Mouse (Mus musculus): ENCODE results near the gene Stip1. TPM values are rescaled to one million over a fixed set of nuclear protein-coding genes. Genes with fewer than 3 reads are reported as not detected.

Gene Stip1
- total and polyA plus RNA-seq, 2 experiments from 2014 or later = 124 to 156 TPM

- Histone ChIP-seq H3K36me3 (ENCODE audit: insufficient read depth) (peaks cover 22% of the 10 kb centered on the region), H3K9me3 (ENCODE audit: low read length) (no peaks in the 10 kb centered on the region), H3K4me3 (ENCODE audit: low read depth, low read length) (peak overlapping the region; percentile 55), H3K4me1 (ENCODE audit: insufficient read depth) (peaks cover 9% of the 10 kb centered on the region), H3K27ac (ENCODE audit: low read depth, low read length) (peak overlapping the region; percentile 87), H3K27me3 (ENCODE audit: insufficient read depth, low read length) (no peaks in the 10 kb centered on the region), H3K4me2 (ENCODE audit: low read depth) (peak overlapping the region; percentile 77), H3K9ac (peak overlapping the region; percentile 74)
- peak; percentile 25 for DNase-seq
- no peak for ATAC-seq
- no peak for TF ChIP-seq CTCF (IDR thresholded peaks at IDR 0.05; ENCODE audit: low read depth)
- 8% methylated on average over 11 of the region's 11 CpGs for WGBS
These were observed 60.7 kb downstream of the Stip1 start for GRCm38 (mm10) chr19:6979001-6979479.

- Histone ChIP-seq H3K27ac (ENCODE audit: low read depth, low read length) (peak overlapping the region; percentile 87), H3K4me1 (ENCODE audit: insufficient read depth) (peaks cover 9% of the 10 kb centered on the region), H3K9ac (0 out of 2 replicates have a peak overlapping the region, but pooled peaks have one; percentile 74), H3K27me3 (ENCODE audit: insufficient read depth, low read length) (no peaks in the 10 kb centered on the region), H3K9me3 (ENCODE audit: low read length) (no peaks in the 10 kb centered on the region), H3K4me2 (ENCODE audit: low read depth) (peak overlapping the region; percentile 77), H3K4me3 (ENCODE audit: low read depth, low read length) (no peak overlapping the region), H3K36me3 (ENCODE audit: insufficient read depth) (peaks cover 17% of the 10 kb centered on the region)
- WGBS = 37% methylated on average over 3 of the region's 3 CpGs
- TF ChIP-seq CTCF (IDR thresholded peaks at IDR 0.05; ENCODE audit: low read depth) = no peak
- ATAC-seq (no peak), DNase-seq (no peak)
These were observed 61.2 kb downstream of the Stip1 start for GRCm38 (mm10) chr19:6978639-6978974.

GRCm38 (mm10) chr19:6977759-6978638 is 61.8 kb downstream of the Stip1 start:
- H3K4me1 ChIP-seq (ENCODE audit: insufficient read depth) = peaks cover 9% of the 10 kb centered on the region
- no peak overlapping the region for H3K4me3 ChIP-seq (ENCODE audit: low read depth, low read length)
- peaks cover 16% of the 10 kb centered on the region for H3K36me3 ChIP-seq (ENCODE audit: insufficient read depth)
- H3K27ac ChIP-seq (ENCODE audit: low read depth, low read length) = peak overlapping the region; percentile 21; the same call in 1 of the 2 replicates
- no peak for TF ChIP-seq CTCF (IDR thresholded peaks at IDR 0.05; ENCODE audit: low read depth)
- H3K9me3 ChIP-seq (ENCODE audit: low read length) = no peaks in the 10 kb centered on the region
- no peaks in the 10 kb centered on the region for H3K27me3 ChIP-seq (ENCODE audit: insufficient read depth, low read length)
- peak overlapping the region; percentile 77; the same call in 1 of the 2 replicates for H3K4me2 ChIP-seq (ENCODE audit: low read depth)
- WGBS = 69% methylated on average over 13 of the region's 13 CpGs
- 0 out of 2 replicates have a peak overlapping the region, but pooled peaks have one; percentile 28 for H3K9ac ChIP-seq
- no peak for ATAC-seq
- peak; percentile 18 for DNase-seq

- Histone ChIP-seq H3K4me1 (ENCODE audit: insufficient read depth) (peaks cover 9% of the 10 kb centered on the region), H3K9ac (peak within 1 kb of the TSS; percentile 80), H3K27ac (ENCODE audit: low read depth, low read length) (peak within 1 kb of the TSS; percentile 85), H3K27me3 (ENCODE audit: insufficient read depth, low read length) (no peaks in the 10 kb centered on the region), H3K4me2 (ENCODE audit: low read depth) (peak within 1 kb of the TSS; percentile 75), H3K9me3 (ENCODE audit: low read length) (no peaks in the 10 kb centered on the region), H3K36me3 (ENCODE audit: insufficient read depth) (peaks cover 9% of the 10 kb centered on the region), H3K4me3 (ENCODE audit: low read depth, low read length) (peak within 1 kb of the TSS; percentile 82)
- DNase-seq (peak; percentile 83), ATAC-seq (peak; percentile 7)
- under 1% methylated on average over 16 of the region's 16 CpGs for WGBS
- peak; percentile 63 for TF ChIP-seq CTCF (IDR thresholded peaks at IDR 0.05; ENCODE audit: low read depth)
These were observed 63.9 kb downstream of the Stip1 start, which contains the start of gene Plcb3 for GRCm38 (mm10) chr19:6975537-6976521. TSS of gene Plcb3 (minus strand) at chr19:6976470.

- Histone ChIP-seq H3K9me3 (ENCODE audit: low read length) (no peaks in the 10 kb centered on the region), H3K4me2 (ENCODE audit: low read depth) (peak within 1 kb of the TSS; percentile 75), H3K36me3 (ENCODE audit: insufficient read depth) (peaks cover 9% of the 10 kb centered on the region), H3K4me3 (ENCODE audit: low read depth, low read length) (peak within 1 kb of the TSS; percentile 82), H3K9ac (peak within 1 kb of the TSS; percentile 80), H3K27ac (ENCODE audit: low read depth, low read length) (peak within 1 kb of the TSS; percentile 85), H3K4me1 (ENCODE audit: insufficient read depth) (peaks cover 12% of the 10 kb centered on the region), H3K27me3 (ENCODE audit: insufficient read depth, low read length) (no peaks in the 10 kb centered on the region)
- ATAC-seq (peak; percentile 72), DNase-seq (peak; percentile 86)
- under 1% methylated on average over 70 of the region's 84 CpGs for WGBS
- 0 out of 2 replicates have a peak, but pooled peaks have one; percentile 3 for TF ChIP-seq CTCF (IDR thresholded peaks at IDR 0.05; ENCODE audit: low read depth)
These were observed 65.3 kb downstream of the Stip1 start, which contains the start of gene Ppp1r14b for GRCm38 (mm10) chr19:6974211-6975205. TSS of gene Ppp1r14b (plus strand) at chr19:6974968.

Measured in forebrain, postnatal 0 days (tissue).